Mouse (Mus musculus) left cerebral cortex, adult 18-20 months (tissue): Measurements from ENCODE around the gene Bri3. TPM values are rescaled to one million over a fixed set of nuclear protein-coding genes. Genes with fewer than 3 reads are reported as not detected.

Experiments
- DNase-seq, 2 experiments: peaks; one replicate each; pipeline ENCODE4 v3.0.0; 2021 to 2022; ENCODE audit warnings: low spot score in 2 of 2, mixed read lengths in 1 of 2
- total RNA-seq, 2 experiments: library from RNA; stranded (reverse); gene quantifications; 2 replicates each; pipeline ENCODE4 v1.2.3; 2021

Bri3 gene
- total RNA-seq, 2 experiments from 2014 or later, result 67.8 to 73.6 TPM

- DNase-seq, result no peak
These were observed 11.7 kb upstream of the Bri3 start for GRCm38 (mm10) chr5:144232531-144232930.

GRCm38 (mm10) chr5:144234222-144234621, 10.0 kb upstream of the Bri3 start:
- DNase-seq, result no peak

- no peak for DNase-seq
These were observed 9.5 kb upstream of the Bri3 start for GRCm38 (mm10) chr5:144234714-144235113.

- DNase-seq, result no peak
These were observed 5.3 kb upstream of the Bri3 start for GRCm38 (mm10) chr5:144238969-144239368.

- no peak for DNase-seq
These were observed 1.4 kb downstream of the Bri3 start for GRCm38 (mm10) chr5:144245592-144245991.

- DNase-seq, result no peak
These were observed 2.4 kb downstream of the Bri3 start for GRCm38 (mm10) chr5:144246669-144247068.

GRCm38 (mm10) chr5:144247307-144247706, 3.1 kb downstream of the Bri3 start:
- no peak for DNase-seq

GRCm38 (mm10) chr5:144247906-144248585, 3.8 kb downstream of the Bri3 start:
- DNase-seq, result no peak

- DNase-seq, result no peak
These were observed 5.6 kb downstream of the Bri3 start for GRCm38 (mm10) chr5:144249871-144250270.

GRCm38 (mm10) chr5:144251876-144252577, 7.8 kb downstream of the Bri3 start:
- no peak for DNase-seq

GRCm38 (mm10) chr5:144253212-144253611, 9.0 kb downstream of the Bri3 start:
- no peak for DNase-seq

GRCm38 (mm10) chr5:144254122-144254810, 10.0 kb downstream of the Bri3 start:
- DNase-seq, result no peak

- DNase-seq, result peak; percentile 62 to 81
These were observed 10.8 kb downstream of the Bri3 start for GRCm38 (mm10) chr5:144254811-144255631.

- peak; percentile 32 to 48 for DNase-seq
These were observed 11.6 kb downstream of the Bri3 start for GRCm38 (mm10) chr5:144255632-144256540.

- DNase-seq, result no peak
These were observed 12.3 kb downstream of the Bri3 start for GRCm38 (mm10) chr5:144256541-144256870.

GRCm38 (mm10) chr5:144256888-144257287, 12.7 kb downstream of the Bri3 start:
- no peak for DNase-seq

GRCm38 (mm10) chr5:144257451-144258110, 13.3 kb downstream of the Bri3 start:
- DNase-seq, result no peak

GRCm38 (mm10) chr5:144258131-144258611, 13.9 kb downstream of the Bri3 start:
- peak in 1 of 2 experiments; percentile 34 for DNase-seq

- no peak for DNase-seq
These were observed 14.4 kb downstream of the Bri3 start for GRCm38 (mm10) chr5:144258687-144259086.

GRCm38 (mm10) chr5:144259228-144259627, 15.0 kb downstream of the Bri3 start:
- no peak for DNase-seq
